Mouse (Mus musculus) embryo, embryonic 11.5 days (tissue): ENCODE measurements at regions not wholly inside any gene's neighbourhood (a gene's known extent, or its start where the extent isn't known, plus 50 kb on each side); places are given as distances from the start of the nearest gene placed in this dataset.

Experiments used
- DNase-seq: peaks from one replicate; pipeline ENCODE4 v3.0.0-alpha.2; 2012; ENCODE audit warnings: low read depth, low spot score

DNA sequence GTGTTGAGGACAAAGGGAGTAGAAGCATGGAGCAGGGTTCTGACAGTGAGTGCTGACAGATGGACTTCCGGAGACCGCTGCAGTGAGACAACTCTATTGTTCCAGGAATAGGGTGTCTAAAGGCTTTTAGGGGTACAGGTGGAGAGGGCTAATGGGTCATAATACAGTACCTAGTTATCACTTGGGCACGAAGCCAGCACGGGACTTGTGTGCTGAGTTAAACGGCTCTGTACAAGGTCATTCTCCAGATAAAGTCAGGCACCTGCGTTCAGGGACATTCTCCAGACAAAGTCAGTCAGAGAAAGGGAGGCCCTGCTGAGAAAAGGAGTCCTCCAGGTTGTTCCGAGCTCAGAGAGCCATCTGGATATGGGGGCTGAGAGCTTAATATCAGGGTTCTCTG is 60.2 kb upstream of the Itga6 start:
- no peak for DNase-seq

- DNase-seq: no peak
Observed at GRCm38 (mm10) chr2:71689041-71689440, 56.4 kb upstream of the Itga6 start.

DNA sequence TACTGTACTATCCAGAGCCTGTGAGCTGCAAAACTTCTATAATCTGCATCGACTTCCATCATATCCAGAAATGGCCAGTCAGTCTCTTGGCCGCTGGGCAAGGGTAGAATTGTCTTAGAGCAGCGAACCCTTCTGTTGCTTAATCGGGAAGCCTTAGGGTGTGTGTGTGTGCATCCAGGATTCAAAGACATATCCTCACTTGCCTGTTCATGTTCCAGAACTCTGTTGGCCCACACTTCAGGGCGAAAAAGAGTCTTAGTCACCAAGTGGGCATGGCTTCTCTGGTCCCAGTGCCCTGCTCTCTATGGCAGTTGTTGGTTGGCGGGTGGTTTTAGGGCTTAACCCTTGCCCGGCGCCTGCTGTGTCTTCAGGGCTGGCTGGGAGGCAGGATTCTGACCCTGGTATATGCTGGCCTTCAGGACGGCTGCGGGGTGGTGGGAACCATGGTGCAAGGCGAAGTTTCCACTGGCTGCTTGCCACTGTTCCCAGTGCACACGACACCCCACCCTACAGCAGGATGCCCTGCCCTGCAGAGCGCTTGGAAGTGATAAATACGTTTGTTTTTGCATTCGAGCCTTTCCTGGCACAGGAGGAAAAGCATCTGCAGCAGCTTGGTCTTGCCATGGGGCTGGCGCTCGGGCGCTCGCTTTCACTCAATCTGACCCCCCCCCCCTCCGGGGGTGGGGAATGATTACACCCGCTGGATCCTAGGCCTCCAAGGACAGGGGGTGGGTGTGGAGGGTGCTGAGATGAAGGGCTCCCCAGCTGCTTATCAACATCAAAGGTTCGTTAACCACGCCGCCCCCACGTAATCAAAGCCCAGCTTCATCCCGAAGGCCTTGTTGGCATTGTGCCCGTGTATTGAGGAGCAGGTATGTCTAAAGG is 54.9 kb upstream of the Itga6 start:
- DNase-seq: no peak

DNA sequence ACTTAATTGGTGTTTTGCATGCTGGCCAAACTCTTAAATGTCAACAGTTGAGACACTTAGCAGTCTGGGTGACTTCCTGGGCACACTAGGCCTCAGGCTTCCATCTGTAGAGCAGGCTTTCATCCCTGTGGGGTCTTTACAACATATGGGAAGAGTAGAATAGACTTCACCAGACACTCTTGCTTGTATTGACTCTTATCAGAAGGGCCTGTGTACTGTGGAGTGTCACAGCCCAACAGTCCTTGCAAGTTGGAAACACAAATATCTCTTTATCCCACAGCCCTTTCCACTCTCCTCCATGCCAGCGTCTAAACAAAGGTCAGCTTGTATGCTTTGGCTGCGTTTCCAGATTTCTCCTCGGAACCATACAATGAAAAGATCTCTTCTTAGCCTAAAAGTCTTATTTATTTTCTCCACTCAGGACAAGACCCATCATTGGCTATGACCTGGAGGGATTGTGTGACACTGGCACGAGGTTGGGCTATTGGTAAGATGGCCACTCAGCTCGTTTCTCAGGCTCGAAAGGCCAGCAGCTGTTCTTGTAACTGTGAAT is 50.6 kb upstream of the Itga6 start:
- no peak for DNase-seq
